Mouse (Mus musculus) monocyte, adult 5-6 weeks (primary cell): ENCODE measurements around the gene Gadd45gip1. TPM values are rescaled to one million over a fixed set of nuclear protein-coding genes. Genes with fewer than 3 reads are reported as not detected.
A peak's percentile ranks its signal among the peaks of the same experiment; 100 is the strongest.

Source experiments
- ATAC-seq: fragments of 153-309, 156-312 bp; replicated peaks from 2 replicates; pipeline ENCODE4 v1.8.0; 2017; ENCODE audit warnings: mild to moderate bottlenecking; ENCODE audit not compliant: low TSS enrichment, insufficient number of reproducible peaks, severe bottlenecking, poor library complexity, low FRiP score
- total RNA-seq: library from RNA; stranded (forward); fragments of 200-1000, 200-491, 200-594 nt; gene quantifications from 3 replicates; pipeline ENCODE4 v1.2.3, GENCODE M21; 2017

The Gadd45gip1 gene
- 10.0 to 12.8 TPM (median 11.2 TPM) in 3 replicates for total RNA-seq

- ATAC-seq, result peak; percentile 84
Observed at GRCm38 (mm10) chr8:84831490-84831889, at the start of gene Gadd45gip1. Gene Gadd45gip1, plus strand, starts transcription at chr8:84831522.

- ATAC-seq, result no peak
Observed at GRCm38 (mm10) chr8:84781686-84782505, 49.4 kb upstream of the Gadd45gip1 start.

GRCm38 (mm10) chr8:84782680-84783079 is 48.6 kb upstream of the Gadd45gip1 start:
- ATAC-seq, result no peak

- ATAC-seq, result no peak
Observed at GRCm38 (mm10) chr8:84783198-84783918, 48.0 kb upstream of the Gadd45gip1 start.

GRCm38 (mm10) chr8:84783919-84784581 is 47.3 kb upstream of the Gadd45gip1 start:
- ATAC-seq, result no peak

- ATAC-seq, result no peak
Observed at GRCm38 (mm10) chr8:84784681-84785505, 46.4 kb upstream of the Gadd45gip1 start.

- no peak for ATAC-seq
Observed at GRCm38 (mm10) chr8:84785506-84785755, 45.9 kb upstream of the Gadd45gip1 start.

GRCm38 (mm10) chr8:84785756-84786677 is 45.3 kb upstream of the Gadd45gip1 start:
- no peak for ATAC-seq

- no peak for ATAC-seq
Observed at GRCm38 (mm10) chr8:84786801-84787467, 44.4 kb upstream of the Gadd45gip1 start.

- no peak for ATAC-seq
Observed at GRCm38 (mm10) chr8:84787523-84788302, 43.6 kb upstream of the Gadd45gip1 start.

GRCm38 (mm10) chr8:84788896-84789295 is 42.4 kb upstream of the Gadd45gip1 start:
- ATAC-seq, result no peak

GRCm38 (mm10) chr8:84789345-84789744 is 42.0 kb upstream of the Gadd45gip1 start:
- ATAC-seq, result no peak

- no peak for ATAC-seq
Observed at GRCm38 (mm10) chr8:84789855-84790486, 41.4 kb upstream of the Gadd45gip1 start.

- no peak for ATAC-seq
Observed at GRCm38 (mm10) chr8:84790537-84790936, 40.8 kb upstream of the Gadd45gip1 start.

- ATAC-seq, result no peak
Observed at GRCm38 (mm10) chr8:84792429-84792947, 38.8 kb upstream of the Gadd45gip1 start.

- ATAC-seq, result no peak
Observed at GRCm38 (mm10) chr8:84793134-84793533, 38.2 kb upstream of the Gadd45gip1 start.
